Mouse (Mus musculus) brain, embryonic 14.5 days (tissue): ENCODE measurements around the gene Arhgef1. TPM values are rescaled to one million over a fixed set of nuclear protein-coding genes. Genes with fewer than 3 reads are reported as not detected.
A peak's percentile ranks its signal among the peaks of the same experiment; 100 is the strongest.

ENCODE experiments used
- DNase-seq: peaks from one replicate; pipeline ENCODE4 v3.0.0-alpha.2; 2011; ENCODE audit warnings: low read depth
- CTCF ChIP-seq: fragments of 200-500 bp; IDR thresholded peaks from 2 replicates; pipeline ENCODE4 v1.5.1; 2012; ENCODE audit warnings: inconsistent platforms, mild to moderate bottlenecking, moderate library complexity, borderline replicate concordance; ENCODE audit not compliant: insufficient read depth, insufficient read length; ENCODE audit errors: extremely low read depth
- POLR2A ChIP-seq: fragments of 200-500 bp; IDR thresholded peaks from 2 replicates; pipeline ENCODE4 v1.6.1; 2012; ENCODE audit warnings: mild to moderate bottlenecking, inconsistent platforms, borderline replicate concordance; ENCODE audit not compliant: poor library complexity, insufficient read depth, insufficient read length, severe bottlenecking; ENCODE audit errors: extremely low read depth
- polyA plus RNA-seq: library from polyadenylated mRNA; depleted of rRNA; stranded (reverse); fragments of >200 nt; gene quantifications from 2 replicates; pipeline ENCODE4 v1.2.3, GENCODE M21; 2012; rRNA removed

Arhgef1 gene
- polyA plus RNA-seq, 1 experiment = 196 TPM

DNA sequence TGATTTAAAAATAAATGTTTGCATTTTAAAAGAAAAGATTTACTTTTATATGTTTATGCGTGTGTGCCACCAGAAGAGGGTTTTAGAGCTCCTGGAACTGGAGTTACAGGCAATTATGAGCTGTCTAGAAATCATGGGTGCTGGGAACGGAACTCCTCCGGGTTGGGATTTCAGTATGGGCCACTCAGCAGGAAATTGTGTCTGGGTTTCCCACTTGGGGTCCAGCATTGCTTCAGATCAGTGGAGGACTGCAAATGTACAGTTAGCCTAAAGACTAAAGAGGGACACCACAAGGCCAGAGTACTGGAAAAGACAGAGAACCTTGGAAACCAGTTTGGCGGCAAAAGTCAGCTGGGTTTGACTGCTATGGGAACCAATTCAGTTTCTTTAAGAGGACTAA lies 70.5 kb downstream of the Arhgef1 start:
- TF ChIP-seq CTCF = no peak
- TF ChIP-seq POLR2A = no peak

DNA sequence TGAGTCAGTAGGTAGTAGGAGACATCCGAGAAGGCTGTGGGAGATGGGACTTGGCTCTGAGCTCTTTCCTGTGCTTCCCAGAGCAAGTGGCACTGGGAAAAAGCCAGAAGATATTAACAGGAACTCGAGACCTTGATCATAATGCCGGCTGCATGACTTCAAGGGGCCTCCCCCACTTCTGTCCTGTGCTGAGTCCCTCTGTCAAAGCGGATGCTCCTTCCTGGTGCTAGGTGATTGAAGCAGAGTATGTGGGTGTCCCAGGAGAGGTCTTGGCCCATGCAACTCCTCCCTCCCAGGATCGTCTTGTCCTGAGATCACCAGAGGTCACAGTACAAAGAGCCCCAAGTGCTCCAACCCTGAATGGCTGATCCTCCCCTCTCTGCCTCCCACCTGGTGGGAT lies 71.2 kb downstream of the Arhgef1 start:
- TF ChIP-seq CTCF (no peak), POLR2A (no peak)
- no peak for DNase-seq

More for the DNA sequence above, 70.5 kb downstream of the Arhgef1 start:
- DNase-seq = no peak

DNA sequence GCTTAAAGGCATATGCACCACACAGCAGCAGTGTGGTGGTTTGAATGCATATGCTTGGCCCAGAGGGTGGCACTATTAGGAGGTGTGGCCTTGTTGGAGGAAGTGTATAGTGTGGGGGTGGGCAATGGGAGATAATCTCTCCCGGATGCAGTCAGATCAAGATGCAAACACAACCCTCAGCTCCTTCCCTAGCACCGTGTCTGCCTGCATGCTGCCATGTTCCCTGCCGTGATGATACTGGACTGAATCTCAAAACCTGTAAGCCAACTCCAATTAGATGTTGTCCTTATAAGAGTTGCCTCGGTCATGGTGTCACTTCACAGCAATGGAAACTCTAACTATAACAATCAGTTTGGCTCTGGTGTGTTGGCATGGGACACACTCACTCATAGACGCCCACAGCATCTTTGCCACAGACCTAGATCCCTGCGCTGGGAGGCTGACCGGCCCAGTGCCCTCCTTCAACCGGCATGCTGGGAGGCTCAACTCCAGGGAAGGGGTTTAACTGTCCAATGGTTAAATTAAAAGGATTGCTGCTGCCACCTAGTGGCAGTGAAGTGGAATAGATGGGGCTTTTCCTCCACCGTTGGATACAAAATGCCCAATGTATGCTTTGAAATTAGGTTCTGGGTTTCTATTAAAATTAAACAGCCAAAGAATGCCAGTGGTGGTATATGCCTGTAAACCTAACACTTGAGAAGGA lies 72.3 kb downstream of the Arhgef1 start:
- DNase-seq = peak; percentile 65
- TF ChIP-seq CTCF (peak; percentile 77; the same call in 1 of the 2 replicates), POLR2A (no peak)

Other genes with a start within 250 kb of the Arhgef1 start
- gene Tex101, start 226.2 kb upstream of the Arhgef1 start, polyA plus RNA-seq = not detected in 2 replicates
- not detected in 2 replicates for gene BC049730, start 193.7 kb upstream of the Arhgef1 start, polyA plus RNA-seq
- not detected in 2 replicates for gene Gm4763, start 176.0 kb upstream of the Arhgef1 start, polyA plus RNA-seq
- 0.15 and 0.19 TPM in 2 replicates for gene Cd177, start 142.6 kb upstream of the Arhgef1 start, polyA plus RNA-seq
- gene Ceacam10, start 125.7 kb upstream of the Arhgef1 start, polyA plus RNA-seq = 0.19 and 0.24 TPM in 2 replicates
- 42.6 and 58.0 TPM in 2 replicates for gene Gm9844, start 40.7 kb upstream of the Arhgef1 start, polyA plus RNA-seq
- 0.08 TPM in 1 of 2 replicates, not detected in the other for gene Lypd4, start 33.0 kb upstream of the Arhgef1 start, polyA plus RNA-seq
- 0.08 and 0.11 TPM in 2 replicates for gene Dmrtc2, start 32.9 kb upstream of the Arhgef1 start, polyA plus RNA-seq
- gene Rps19, start 18.5 kb upstream of the Arhgef1 start, polyA plus RNA-seq = 624 and 715 TPM in 2 replicates
- gene Cd79a, start 5.5 kb upstream of the Arhgef1 start, polyA plus RNA-seq = 0.31 and 0.67 TPM in 2 replicates
- 5.9 and 11.2 TPM in 2 replicates for gene Gm4881, start 41.6 kb downstream of the Arhgef1 start, polyA plus RNA-seq
- gene Rabac1, start 69.8 kb downstream of the Arhgef1 start, polyA plus RNA-seq = 244 and 306 TPM in 2 replicates
- 160 and 331 TPM in 2 replicates for gene Atp1a3, start 103.0 kb downstream of the Arhgef1 start, polyA plus RNA-seq
- 155 and 186 TPM in 2 replicates for gene Grik5, start 169.4 kb downstream of the Arhgef1 start, polyA plus RNA-seq
- gene Zfp574, start 169.7 kb downstream of the Arhgef1 start, polyA plus RNA-seq = 45.4 and 46.2 TPM in 2 replicates